Mouse (Mus musculus): ENCODE results near the gene Efs.

The Efs gene

DNA sequence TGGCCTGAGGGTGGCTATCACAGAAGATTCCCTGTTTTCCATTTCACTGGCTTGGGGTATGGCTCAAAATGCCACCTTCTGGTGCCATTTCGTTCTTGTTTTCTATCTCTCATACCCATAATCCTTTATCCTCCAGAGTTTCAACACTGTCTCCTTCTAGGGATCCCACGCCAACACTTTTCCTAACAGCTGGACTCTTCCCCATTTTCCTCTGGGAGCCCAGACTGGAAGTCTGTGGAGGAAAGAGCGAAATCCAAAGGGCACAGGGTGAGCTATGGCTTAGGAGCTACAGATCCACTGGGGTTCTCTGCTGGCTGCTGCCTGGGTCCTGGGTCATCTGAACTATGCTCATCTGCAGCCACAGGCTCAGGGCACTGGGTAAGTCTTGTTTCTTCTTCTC lies 51.8 kb downstream of the Efs start:
- DNase-seq (ENCODE audit: low spot score in 2 of 2) = no peak

DNA sequence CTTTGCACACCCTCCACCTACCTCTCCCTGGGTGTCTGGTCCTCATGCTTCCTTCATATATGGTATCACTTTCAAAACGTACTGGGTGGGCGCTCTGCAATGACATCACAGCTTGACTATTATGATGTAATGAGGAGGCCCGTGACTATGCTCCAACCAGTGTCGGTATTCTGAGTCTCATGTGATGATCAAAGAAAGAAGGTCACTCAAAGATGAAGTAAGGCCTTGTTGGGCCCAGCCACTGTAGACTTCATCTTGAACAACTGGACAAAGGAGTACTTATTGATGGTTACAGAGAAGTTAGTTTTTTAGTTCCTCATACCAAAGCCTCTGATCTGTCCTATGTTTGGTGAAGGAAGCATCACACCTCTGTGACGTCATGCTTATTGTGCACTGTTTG lies 55.1 kb downstream of the Efs start, which contains the start of gene Homez:
Homez (minus strand) TSS at position 101 of the 400 bp plus-strand sequence.
- no peak for DNase-seq (ENCODE audit: low spot score in 2 of 2)

DNA sequence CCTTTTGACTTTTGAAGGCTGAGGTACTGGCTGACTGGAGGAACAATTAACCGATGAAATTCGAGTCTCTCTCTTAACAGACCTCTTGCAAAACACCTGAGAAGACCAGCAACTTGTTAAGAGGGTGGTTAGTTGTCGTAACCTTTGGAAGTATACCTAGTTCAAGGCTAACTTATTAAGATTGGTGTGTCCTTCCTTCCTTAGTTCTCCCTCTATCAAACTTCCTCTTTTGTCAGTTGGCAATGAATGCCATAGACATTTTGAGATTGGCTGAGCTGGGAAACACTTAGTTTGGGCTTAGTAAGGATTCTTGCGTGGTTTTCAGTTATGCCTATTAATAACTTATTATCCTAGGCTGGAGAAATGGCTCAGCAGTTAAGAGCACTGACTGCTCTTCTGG lies 57.9 kb downstream of the Efs start:
- no peak for DNase-seq (ENCODE audit: low spot score in 2 of 2)

DNA sequence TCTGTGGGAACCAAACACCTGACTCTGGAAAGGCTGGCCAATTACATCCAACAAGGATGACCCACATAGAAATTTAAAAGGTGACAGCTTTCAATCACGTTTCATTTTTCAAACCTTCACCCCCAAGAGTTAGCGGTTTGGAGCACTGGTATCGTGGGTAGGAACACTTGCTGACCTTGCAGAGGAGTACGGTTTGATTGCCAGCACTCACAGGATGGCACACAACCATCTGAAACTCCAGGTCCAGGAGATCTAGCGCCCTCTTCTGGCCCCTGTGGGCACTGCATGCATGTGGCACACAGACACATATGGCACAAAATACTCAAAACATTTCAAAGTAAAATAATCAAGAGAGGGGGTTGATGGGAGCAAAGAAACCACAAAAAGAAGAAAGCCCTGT lies 59.0 kb downstream of the Efs start:
- DNase-seq (ENCODE audit: low spot score in 2 of 2) = peak; percentile 45 to 59

All from natural killer cell, adult 2 months (primary cell).